Mouse (Mus musculus): ENCODE measurements around the gene Scd3.

DNA sequence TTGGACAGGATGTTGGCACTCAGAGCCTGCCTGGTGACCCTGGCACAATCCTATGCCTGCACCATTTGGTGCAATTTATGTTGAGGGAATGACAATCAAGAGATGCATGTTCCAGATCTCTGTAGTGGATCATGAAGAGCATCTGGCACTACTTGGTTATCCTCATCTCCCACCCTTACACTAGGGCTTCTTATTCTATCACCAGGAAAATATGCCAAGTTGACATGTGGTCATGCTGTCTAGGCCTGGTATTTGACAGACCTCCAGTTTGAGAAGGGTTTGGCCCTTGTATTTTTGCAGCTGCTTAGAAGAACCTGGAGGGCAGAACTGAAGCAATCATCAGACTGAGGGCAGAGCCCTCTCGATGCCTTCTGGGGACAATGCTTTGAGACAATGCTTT lies 72.3 kb downstream of the Scd3 start:
- no peak for TF ChIP-seq CTCF (IDR thresholded peaks at IDR 0.05; ENCODE audit: low read depth)
- TF ChIP-seq EP300 (IDR thresholded peaks at IDR 0.05; ENCODE audit: low read depth) = no peak

Measured in heart, postnatal 0 days (tissue).